Mouse (Mus musculus): Measurements from ENCODE around the gene Cdk5. TPM values are rescaled to one million over a fixed set of nuclear protein-coding genes. Genes with fewer than 3 reads are reported as not detected.

Gene Cdk5
- total and polyA plus RNA-seq, 2 experiments from 2014 or later, result 21.6 to 30.9 TPM

DNA sequence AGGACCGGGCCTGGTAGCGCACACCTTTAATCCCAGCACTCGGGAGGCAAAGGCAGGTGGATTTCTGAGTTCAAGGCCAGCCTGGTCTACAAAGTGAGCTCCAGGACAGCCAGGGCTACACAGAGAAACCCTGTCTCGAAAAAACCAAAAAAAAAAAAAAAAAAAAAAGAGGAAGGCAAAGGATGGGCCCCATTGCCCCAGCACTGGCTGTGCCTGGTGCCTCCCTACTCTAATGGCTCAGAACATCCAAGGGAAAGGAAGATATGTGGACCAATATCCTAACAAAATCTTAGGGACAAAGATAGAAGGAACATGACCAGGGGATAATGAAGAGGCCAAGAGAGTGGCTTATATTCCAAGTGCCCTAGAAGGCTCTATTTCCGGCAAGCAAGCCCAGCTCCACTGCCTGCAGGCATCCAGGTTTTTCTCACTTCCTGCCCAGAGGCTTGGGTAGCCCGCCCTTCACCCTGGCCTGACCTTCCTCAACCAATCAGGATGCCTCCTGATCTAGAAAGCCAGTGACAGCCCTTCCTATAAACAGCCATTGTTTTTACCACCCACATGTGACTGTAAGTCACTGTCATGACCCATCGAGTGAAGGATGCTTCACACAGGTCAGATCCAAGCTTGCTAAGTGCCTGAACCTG is 34.2 kb downstream of the Cdk5 start:
- DNase-seq (ENCODE audit: low spot score), result peak; percentile 51

DNA sequence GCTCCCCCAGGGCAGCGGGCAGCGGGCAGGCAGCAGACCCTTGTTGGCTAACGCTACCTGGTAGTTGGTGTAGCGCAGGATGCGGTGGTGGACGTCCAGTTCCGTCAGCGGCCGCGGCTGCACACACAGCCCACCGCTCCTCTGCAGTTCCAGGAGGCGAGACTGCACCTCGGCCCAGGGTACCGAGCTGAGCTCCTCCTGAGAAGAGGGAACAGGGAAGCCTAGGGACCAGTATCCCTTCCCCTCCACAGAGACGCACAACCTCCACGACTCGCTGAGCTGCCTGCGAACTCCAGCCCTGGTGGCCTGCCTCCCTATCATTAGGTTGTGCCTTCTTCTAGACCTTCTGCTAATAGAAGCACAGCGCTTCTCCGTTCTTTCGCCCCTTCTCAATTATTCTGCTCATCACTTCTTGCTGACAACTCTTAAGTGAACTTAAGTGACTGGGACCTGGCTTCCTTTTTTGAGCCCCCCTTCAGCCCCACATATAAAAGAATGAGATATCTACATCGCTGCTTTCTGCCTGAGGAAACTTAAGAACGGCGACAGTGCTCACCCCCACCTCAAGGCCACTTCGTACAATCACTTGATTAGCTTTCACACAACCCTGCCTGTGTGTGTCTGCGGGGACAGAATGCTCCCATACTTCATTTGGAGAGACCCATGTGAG is 34.9 kb downstream of the Cdk5 start:
- ATAC-seq (ENCODE audit: insufficient read depth, low read depth) (no peak), DNase-seq (ENCODE audit: low spot score) (no peak)
- Histone ChIP-seq H3K9me3 (replicated peaks; ENCODE audit: control insufficient read depth, low read length) (no peaks in the 10 kb centered on the region), H3K9ac (replicated peaks; ENCODE audit: low read depth, low read length) (peak overlapping the region; percentile 54), H3K27me3 (ENCODE audit: control insufficient read depth, insufficient read depth, low read length) (0 out of 2 replicates have a peak, but pooled peaks cover 6% of the 10 kb centered on the region), H3K4me2 (ENCODE audit: low read depth, low read length) (peak overlapping the region; percentile 84), H3K4me3 (ENCODE audit: low read depth, low read length) (peak overlapping the region; percentile 47), H3K27ac (ENCODE audit: low read depth) (peak overlapping the region; percentile 11; the same call in 1 of the 2 replicates), H3K36me3 (replicated peaks; ENCODE audit: control insufficient read depth, insufficient read depth, low read length) (no peaks in the 10 kb centered on the region), H3K4me1 (ENCODE audit: control insufficient read depth, insufficient read depth) (peaks cover 42% of the 10 kb centered on the region)
- 30% methylated on average over 26 of the region's 26 CpGs for WGBS
- TF ChIP-seq CTCF (IDR thresholded peaks at IDR 0.05; ENCODE audit: low read depth) (no peak), EP300 (IDR thresholded peaks at IDR 0.05; ENCODE audit: low read depth) (no peak)

More for the DNA sequence above, 34.2 kb downstream of the Cdk5 start:
- Histone ChIP-seq H3K4me3 (ENCODE audit: low read depth, low read length) (no peak overlapping the region), H3K4me1 (ENCODE audit: control insufficient read depth, insufficient read depth) (peaks cover 36% of the 10 kb centered on the region), H3K9ac (replicated peaks; ENCODE audit: low read depth, low read length) (no peak overlapping the region), H3K4me2 (ENCODE audit: low read depth, low read length) (no peak overlapping the region), H3K36me3 (replicated peaks; ENCODE audit: control insufficient read depth, insufficient read depth, low read length) (no peaks in the 10 kb centered on the region), H3K27ac (ENCODE audit: low read depth) (no peak overlapping the region), H3K27me3 (ENCODE audit: control insufficient read depth, insufficient read depth, low read length) (0 out of 2 replicates have a peak, but pooled peaks cover 6% of the 10 kb centered on the region), H3K9me3 (replicated peaks; ENCODE audit: control insufficient read depth, low read length) (no peaks in the 10 kb centered on the region)
- no peak for ATAC-seq (ENCODE audit: insufficient read depth, low read depth)
- TF ChIP-seq EP300 (IDR thresholded peaks at IDR 0.05; ENCODE audit: low read depth) (no peak), CTCF (IDR thresholded peaks at IDR 0.05; ENCODE audit: low read depth) (no peak)
- 55% methylated on average over 6 of the region's 7 CpGs for WGBS

DNA sequence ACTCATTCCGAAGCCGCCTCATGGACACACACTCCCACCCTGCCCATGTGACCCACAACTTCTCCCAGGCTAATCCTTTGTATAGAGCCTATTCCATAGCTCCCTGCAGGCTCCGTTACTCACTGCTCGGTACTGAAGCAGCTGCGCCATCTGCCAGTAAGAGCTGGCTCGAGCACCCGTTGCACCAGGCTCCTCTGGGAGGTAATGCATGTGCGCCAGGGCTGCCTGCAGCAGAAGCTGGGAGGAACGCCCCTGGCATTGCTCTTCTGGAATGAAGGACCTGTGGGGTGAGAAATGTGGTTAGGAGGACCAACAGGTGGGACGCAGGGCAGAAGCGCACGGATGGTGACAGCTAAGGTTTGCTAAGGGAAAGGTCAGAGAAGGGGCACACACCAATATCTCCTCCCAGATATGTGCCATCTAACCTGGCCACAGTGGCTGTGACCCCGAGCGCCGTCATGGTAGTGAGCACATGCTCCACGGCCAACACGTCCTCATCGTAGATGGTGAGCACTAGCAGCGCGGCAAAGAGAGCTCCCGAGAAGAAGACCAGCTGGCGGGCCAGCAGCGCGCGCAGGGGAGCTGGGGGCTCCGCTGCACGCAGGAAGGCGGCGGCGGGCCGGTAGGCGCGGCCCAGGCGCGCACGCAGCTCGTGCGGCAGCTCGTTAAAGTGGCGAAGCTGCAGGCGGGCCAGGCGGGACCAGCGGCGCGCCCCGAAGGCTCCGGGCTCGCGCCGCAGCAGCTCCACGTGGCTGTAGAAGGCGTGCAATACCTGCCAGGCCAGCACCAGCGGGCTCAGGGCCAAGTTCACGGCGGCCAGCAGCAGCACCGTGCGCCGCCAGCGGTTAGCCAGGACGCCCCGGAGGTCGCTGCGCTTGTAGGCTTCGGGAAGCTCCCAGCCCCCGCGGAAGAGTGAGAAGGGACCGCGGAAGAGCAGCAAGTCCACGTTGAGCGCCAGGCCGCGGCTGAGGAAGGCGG is 35.8 kb downstream of the Cdk5 start:
- peak; percentile 59 for DNase-seq (ENCODE audit: low spot score)
- H3K9ac ChIP-seq (replicated peaks; ENCODE audit: low read depth, low read length), result peak overlapping the region; percentile 54
- 0 out of 2 replicates have a peak, but pooled peaks cover 6% of the 10 kb centered on the region for H3K27me3 ChIP-seq (ENCODE audit: control insufficient read depth, insufficient read depth, low read length)
- no peaks in the 10 kb centered on the region for H3K9me3 ChIP-seq (replicated peaks; ENCODE audit: control insufficient read depth, low read length)
- no peaks in the 10 kb centered on the region for H3K36me3 ChIP-seq (replicated peaks; ENCODE audit: control insufficient read depth, insufficient read depth, low read length)
- H3K4me3 ChIP-seq (ENCODE audit: low read depth, low read length), result peak overlapping the region; percentile 47
- peak; percentile 28 for ATAC-seq (ENCODE audit: insufficient read depth, low read depth)
- WGBS, result 1% methylated on average over 73 of the region's 73 CpGs
- H3K4me2 ChIP-seq (ENCODE audit: low read depth, low read length), result peak overlapping the region; percentile 84
- TF ChIP-seq EP300 (IDR thresholded peaks at IDR 0.05; ENCODE audit: low read depth) (no peak), CTCF (IDR thresholded peaks at IDR 0.05; ENCODE audit: low read depth) (peak; percentile 44)
- H3K27ac ChIP-seq (ENCODE audit: low read depth), result peak overlapping the region; percentile 47
- H3K4me1 ChIP-seq (ENCODE audit: control insufficient read depth, insufficient read depth), result peaks cover 47% of the 10 kb centered on the region

DNA sequence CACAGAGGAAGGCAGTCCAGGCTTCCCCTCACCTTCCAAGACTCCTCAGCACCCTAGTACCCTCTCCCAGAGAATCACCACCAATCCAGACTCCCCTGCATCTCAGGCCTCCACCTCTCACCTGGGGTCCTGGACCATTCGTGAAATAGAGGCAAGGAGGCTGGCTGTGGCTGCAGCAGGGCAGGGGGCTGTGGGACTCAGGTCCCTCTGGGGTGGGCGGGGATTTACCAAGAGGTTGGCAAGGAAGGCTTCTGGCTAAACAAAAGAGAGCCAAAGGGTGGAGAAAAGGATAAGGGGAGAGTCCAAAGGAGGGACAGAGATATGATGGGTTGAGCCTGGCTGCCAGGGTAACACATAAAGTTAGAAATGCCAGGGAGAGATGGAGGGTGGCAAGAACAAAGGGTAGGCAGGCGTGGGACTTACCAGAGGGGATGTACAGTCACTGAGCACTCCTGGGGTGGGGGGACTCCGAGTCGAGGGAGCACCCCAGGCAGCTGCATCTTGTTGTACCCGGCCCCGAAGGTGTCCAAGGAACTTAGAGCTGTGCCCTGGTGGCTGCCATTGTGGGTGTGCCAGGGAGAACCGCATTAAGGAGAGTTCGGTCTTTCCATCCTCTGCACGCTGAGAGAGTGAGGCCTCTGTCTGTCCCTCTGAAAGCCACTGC is 37.3 kb downstream of the Cdk5 start:
- H3K4me2 ChIP-seq (ENCODE audit: low read depth, low read length), result no peak overlapping the region
- 83% methylated on average over 10 of the region's 10 CpGs for WGBS

More for the DNA sequence above, 37.3 kb downstream of the Cdk5 start:
- H3K9ac ChIP-seq (replicated peaks; ENCODE audit: low read depth, low read length), result no peak overlapping the region
- 0 out of 2 replicates have a peak, but pooled peaks cover 5% of the 10 kb centered on the region for H3K36me3 ChIP-seq (replicated peaks; ENCODE audit: control insufficient read depth, insufficient read depth, low read length)
- TF ChIP-seq EP300 (IDR thresholded peaks at IDR 0.05; ENCODE audit: low read depth), result no peak
- TF ChIP-seq CTCF (IDR thresholded peaks at IDR 0.05; ENCODE audit: low read depth), result no peak
- no peak overlapping the region for H3K27ac ChIP-seq (ENCODE audit: low read depth)
- ATAC-seq (ENCODE audit: insufficient read depth, low read depth) (no peak), DNase-seq (ENCODE audit: low spot score) (no peak)
- peaks cover 47% of the 10 kb centered on the region for H3K4me1 ChIP-seq (ENCODE audit: control insufficient read depth, insufficient read depth)
- 0 out of 2 replicates have a peak, but pooled peaks cover 6% of the 10 kb centered on the region for H3K27me3 ChIP-seq (ENCODE audit: control insufficient read depth, insufficient read depth, low read length)
- H3K9me3 ChIP-seq (replicated peaks; ENCODE audit: control insufficient read depth, low read length), result no peaks in the 10 kb centered on the region
- no peak overlapping the region for H3K4me3 ChIP-seq (ENCODE audit: low read depth, low read length)

Data from heart, postnatal 0 days (tissue).